Mouse (Mus musculus) liver, embryonic 14.5 days (tissue): ENCODE data around the gene Pcnt.

ENCODE experiments used
- CTCF ChIP-seq: IDR thresholded peaks from 2 replicates; pipeline ENCODE4 v1.5.1; 2016; ENCODE audit warnings: antibody characterized with exemption, low read depth, control low read depth
- EP300 ChIP-seq: IDR thresholded peaks from 2 replicates; pipeline ENCODE4 v1.6.1; 2016; ENCODE audit warnings: antibody characterized with exemption, low read depth

DNA sequence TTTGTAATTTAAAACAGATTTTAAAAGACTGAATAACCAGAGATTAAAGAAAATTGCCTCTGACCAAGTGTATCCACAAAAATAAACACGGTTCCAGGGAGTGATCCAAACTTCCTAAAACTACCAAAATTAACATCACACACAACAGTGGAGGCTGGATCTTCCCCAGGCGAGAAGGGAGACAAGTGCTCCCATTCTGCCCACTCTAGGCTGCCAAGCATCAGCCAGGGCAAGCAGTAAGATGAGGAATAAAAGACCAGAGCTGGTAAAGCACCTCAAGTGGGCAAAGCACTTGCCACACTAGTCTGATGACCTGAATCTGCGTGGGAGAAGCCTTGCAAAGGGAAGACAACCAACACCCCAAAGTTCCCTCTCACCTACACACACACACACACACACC is 70.8 kb downstream of the Pcnt start:
- TF ChIP-seq CTCF, result no peak
- no peak for TF ChIP-seq EP300
